Mouse (Mus musculus): ENCODE results near the gene Uts2r. TPM values are rescaled to one million over a fixed set of nuclear protein-coding genes. Genes with fewer than 3 reads are reported as not detected.
A peak's percentile ranks its signal among the peaks of the same experiment; 100 is the strongest.

Gene Uts2r
- total and polyA plus RNA-seq, 2 experiments from 2014 or later, result 0.33 to 0.77 TPM

- ATAC-seq (no peak), DNase-seq (no peak)
- TF ChIP-seq CTCF (IDR thresholded peaks at IDR 0.05; ENCODE audit: low read depth), result no peak
- Histone ChIP-seq H3K27me3 (ENCODE audit: insufficient read depth, low read length) (no peaks in the 10 kb centered on the region), H3K27ac (ENCODE audit: low read depth, low read length) (no peak overlapping the region), H3K4me1 (ENCODE audit: insufficient read depth) (no peaks in the 10 kb centered on the region), H3K4me2 (ENCODE audit: low read depth) (no peak overlapping the region), H3K36me3 (ENCODE audit: insufficient read depth) (peaks cover 7% of the 10 kb centered on the region; the same call in 1 of the 2 replicates), H3K4me3 (ENCODE audit: low read depth, low read length) (no peak overlapping the region), H3K9ac (no peak overlapping the region), H3K9me3 (ENCODE audit: low read length) (no peaks in the 10 kb centered on the region)
- WGBS, result 84% methylated on average over 3 of the region's 3 CpGs
Observed at GRCm38 (mm10) chr11:121193415-121193814, 33.3 kb downstream of the Uts2r start.

- DNase-seq (no peak), ATAC-seq (no peak)
- Histone ChIP-seq H3K9ac (no peak overlapping the region), H3K4me1 (ENCODE audit: insufficient read depth) (no peaks in the 10 kb centered on the region), H3K4me3 (ENCODE audit: low read depth, low read length) (no peak overlapping the region), H3K27me3 (ENCODE audit: insufficient read depth, low read length) (no peaks in the 10 kb centered on the region), H3K9me3 (ENCODE audit: low read length) (no peaks in the 10 kb centered on the region), H3K27ac (ENCODE audit: low read depth, low read length) (no peak overlapping the region), H3K36me3 (ENCODE audit: insufficient read depth) (peaks cover 5% of the 10 kb centered on the region; the same call in 1 of the 2 replicates), H3K4me2 (ENCODE audit: low read depth) (no peak overlapping the region)
- TF ChIP-seq CTCF (IDR thresholded peaks at IDR 0.05; ENCODE audit: low read depth), result no peak
- WGBS, result 63% methylated on average over 2 of the region's 2 CpGs
Observed at GRCm38 (mm10) chr11:121198622-121199021, 38.6 kb downstream of the Uts2r start.

GRCm38 (mm10) chr11:121199851-121200250 lies 39.8 kb downstream of the Uts2r start:
- no peak overlapping the region for H3K4me2 ChIP-seq (ENCODE audit: low read depth)
- no peak for TF ChIP-seq CTCF (IDR thresholded peaks at IDR 0.05; ENCODE audit: low read depth)
- no peaks in the 10 kb centered on the region for H3K4me1 ChIP-seq (ENCODE audit: insufficient read depth)
- DNase-seq (no peak), ATAC-seq (no peak)
- no peak overlapping the region for H3K4me3 ChIP-seq (ENCODE audit: low read depth, low read length)
- no peak overlapping the region for H3K27ac ChIP-seq (ENCODE audit: low read depth, low read length)
- H3K9ac ChIP-seq, result no peak overlapping the region
- H3K27me3 ChIP-seq (ENCODE audit: insufficient read depth, low read length), result no peaks in the 10 kb centered on the region
- peaks cover 4% of the 10 kb centered on the region; the same call in 1 of the 2 replicates for H3K36me3 ChIP-seq (ENCODE audit: insufficient read depth)
- no peaks in the 10 kb centered on the region for H3K9me3 ChIP-seq (ENCODE audit: low read length)
- WGBS, result 63% methylated on average over 4 of the region's 4 CpGs

- no peak overlapping the region for H3K4me2 ChIP-seq (ENCODE audit: low read depth)
- ATAC-seq, result no peak
- no peak for TF ChIP-seq CTCF (IDR thresholded peaks at IDR 0.05; ENCODE audit: low read depth)
- H3K9ac ChIP-seq, result no peak overlapping the region
- H3K9me3 ChIP-seq (ENCODE audit: low read length), result no peaks in the 10 kb centered on the region
- no peaks in the 10 kb centered on the region for H3K27me3 ChIP-seq (ENCODE audit: insufficient read depth, low read length)
- H3K4me3 ChIP-seq (ENCODE audit: low read depth, low read length), result no peak overlapping the region
- H3K27ac ChIP-seq (ENCODE audit: low read depth, low read length), result no peak overlapping the region
- H3K4me1 ChIP-seq (ENCODE audit: insufficient read depth), result no peaks in the 10 kb centered on the region
- WGBS, result 91% methylated on average over 6 of the region's 6 CpGs
- peaks cover 4% of the 10 kb centered on the region; the same call in 1 of the 2 replicates for H3K36me3 ChIP-seq (ENCODE audit: insufficient read depth)
- DNase-seq, result no peak
Observed at GRCm38 (mm10) chr11:121200781-121201180, 40.7 kb downstream of the Uts2r start.

- Histone ChIP-seq H3K9ac (no peak overlapping the region), H3K27ac (ENCODE audit: low read depth, low read length) (no peak overlapping the region), H3K9me3 (ENCODE audit: low read length) (no peaks in the 10 kb centered on the region), H3K36me3 (ENCODE audit: insufficient read depth) (no peaks in the 10 kb centered on the region), H3K4me2 (ENCODE audit: low read depth) (no peak overlapping the region), H3K4me3 (ENCODE audit: low read depth, low read length) (no peak overlapping the region), H3K27me3 (ENCODE audit: insufficient read depth, low read length) (no peaks in the 10 kb centered on the region), H3K4me1 (ENCODE audit: insufficient read depth) (no peaks in the 10 kb centered on the region)
- DNase-seq (peak; percentile 50), ATAC-seq (no peak)
- TF ChIP-seq CTCF (IDR thresholded peaks at IDR 0.05; ENCODE audit: low read depth), result peak; percentile 67
- WGBS, result 52% methylated on average over 11 of the region's 11 CpGs
Observed at GRCm38 (mm10) chr11:121201436-121202198, 41.5 kb downstream of the Uts2r start.

GRCm38 (mm10) chr11:121203859-121204160 lies 43.7 kb downstream of the Uts2r start:
- 2% methylated on average over 5 of the region's 5 CpGs for WGBS
- H3K9ac ChIP-seq, result peak overlapping the region; percentile 78
- DNase-seq, result no peak
- H3K9me3 ChIP-seq (ENCODE audit: low read length), result no peaks in the 10 kb centered on the region
- no peaks in the 10 kb centered on the region for H3K4me1 ChIP-seq (ENCODE audit: insufficient read depth)
- H3K4me3 ChIP-seq (ENCODE audit: low read depth, low read length), result peak overlapping the region; percentile 61
- TF ChIP-seq CTCF (IDR thresholded peaks at IDR 0.05; ENCODE audit: low read depth), result no peak
- H3K27ac ChIP-seq (ENCODE audit: low read depth, low read length), result peak overlapping the region; percentile 81
- peak overlapping the region; percentile 71 for H3K4me2 ChIP-seq (ENCODE audit: low read depth)
- H3K27me3 ChIP-seq (ENCODE audit: insufficient read depth, low read length), result no peaks in the 10 kb centered on the region
- ATAC-seq, result no peak
- 0 out of 2 replicates have a peak, but pooled peaks cover 3% of the 10 kb centered on the region for H3K36me3 ChIP-seq (ENCODE audit: insufficient read depth)

GRCm38 (mm10) chr11:121204161-121205006 lies 44.3 kb downstream of the Uts2r start, which contains the start of the genes Hexdc and Ogfod3:
Hexdc (plus strand) TSS chr11:121204433.
Ogfod3 (minus strand) TSS chr11:121204711.
- WGBS, result under 1% methylated on average over 69 of the region's 70 CpGs
- no peaks in the 10 kb centered on the region for H3K27me3 ChIP-seq (ENCODE audit: insufficient read depth, low read length)
- TF ChIP-seq CTCF (IDR thresholded peaks at IDR 0.05; ENCODE audit: low read depth), result no peak

More at GRCm38 (mm10) chr11:121204161-121205006, 44.3 kb downstream of the Uts2r start, which contains the start of the genes Hexdc and Ogfod3:
- ATAC-seq, result peak; percentile 95
- peak within 1 kb of the TSS; percentile 81 for H3K27ac ChIP-seq (ENCODE audit: low read depth, low read length)
- no peaks in the 10 kb centered on the region for H3K9me3 ChIP-seq (ENCODE audit: low read length)
- H3K4me3 ChIP-seq (ENCODE audit: low read depth, low read length), result peak within 1 kb of the TSS; percentile 61
- H3K4me2 ChIP-seq (ENCODE audit: low read depth), result peak within 1 kb of the TSS; percentile 71
- H3K4me1 ChIP-seq (ENCODE audit: insufficient read depth), result no peaks in the 10 kb centered on the region
- DNase-seq, result peak; percentile 97
- H3K36me3 ChIP-seq (ENCODE audit: insufficient read depth), result peaks cover 6% of the 10 kb centered on the region; the same call in 1 of the 2 replicates
- peak within 1 kb of the TSS; percentile 78 for H3K9ac ChIP-seq

Other genes starting within 250 kb of the Uts2r start
- 8.8 and 11.6 TPM in 2 replicates for gene Ccdc57, start 227.4 kb upstream of the Uts2r start, total RNA-seq (2014; rRNA removed)
- 4.9 and 6.9 TPM in 2 replicates for gene Ccdc57, start 227.4 kb upstream of the Uts2r start, polyA plus RNA-seq (2015; fragmentation: Nextera tagmentation; extraction: Ambion mirVana)
- 7.2 and 9.0 TPM in 2 replicates for gene Slc16a3, start 211.8 kb upstream of the Uts2r start, total RNA-seq (2014; rRNA removed)
- gene Slc16a3, start 211.8 kb upstream of the Uts2r start, polyA plus RNA-seq (2015; fragmentation: Nextera tagmentation; extraction: Ambion mirVana), result 2.6 and 3.6 TPM in 2 replicates
- 77.9 and 107 TPM in 2 replicates for gene Csnk1d, start 168.9 kb upstream of the Uts2r start, total RNA-seq (2014; rRNA removed)
- gene Csnk1d, start 168.9 kb upstream of the Uts2r start, polyA plus RNA-seq (2015; fragmentation: Nextera tagmentation; extraction: Ambion mirVana), result 84.8 and 108 TPM in 2 replicates
- not detected in 2 replicates for gene Cd7, start 120.9 kb upstream of the Uts2r start, total RNA-seq (2014; rRNA removed)
- gene Cd7, start 120.9 kb upstream of the Uts2r start, polyA plus RNA-seq (2015; fragmentation: Nextera tagmentation; extraction: Ambion mirVana), result not detected in 2 replicates
- not detected in 2 replicates for gene Sectm1b, start 96.7 kb upstream of the Uts2r start, total RNA-seq (2014; rRNA removed)
- gene Sectm1b, start 96.7 kb upstream of the Uts2r start, polyA plus RNA-seq (2015; fragmentation: Nextera tagmentation; extraction: Ambion mirVana), result not detected in 2 replicates
- not detected in 2 replicates for gene Sectm1a, start 79.1 kb upstream of the Uts2r start, total RNA-seq (2014; rRNA removed)
- not detected in 2 replicates for gene Sectm1a, start 79.1 kb upstream of the Uts2r start, polyA plus RNA-seq (2015; fragmentation: Nextera tagmentation; extraction: Ambion mirVana)
- gene Tex19.2, start 41.6 kb upstream of the Uts2r start, total RNA-seq (2014; rRNA removed), result not detected in 2 replicates
- gene Tex19.2, start 41.6 kb upstream of the Uts2r start, polyA plus RNA-seq (2015; fragmentation: Nextera tagmentation; extraction: Ambion mirVana), result not detected in 2 replicates
- not detected in 2 replicates for gene Tex19.1, start 14.1 kb upstream of the Uts2r start, total RNA-seq (2014; rRNA removed)
- not detected in 2 replicates for gene Tex19.1, start 14.1 kb upstream of the Uts2r start, polyA plus RNA-seq (2015; fragmentation: Nextera tagmentation; extraction: Ambion mirVana)
- 64.9 and 77.0 TPM in 2 replicates for gene Hexdc, start 44.2 kb downstream of the Uts2r start, total RNA-seq (2014; rRNA removed)
- gene Hexdc, start 44.2 kb downstream of the Uts2r start, polyA plus RNA-seq (2015; fragmentation: Nextera tagmentation; extraction: Ambion mirVana), result 19.8 and 24.1 TPM in 2 replicates
- gene Ogfod3, start 44.4 kb downstream of the Uts2r start, total RNA-seq (2014; rRNA removed), result 7.1 and 9.0 TPM in 2 replicates
- 16.8 and 21.4 TPM in 2 replicates for gene Ogfod3, start 44.4 kb downstream of the Uts2r start, polyA plus RNA-seq (2015; fragmentation: Nextera tagmentation; extraction: Ambion mirVana)
- 28.0 and 29.1 TPM in 2 replicates for gene Cybc1, start 69.1 kb downstream of the Uts2r start, total RNA-seq (2014; rRNA removed)
- gene Cybc1, start 69.1 kb downstream of the Uts2r start, polyA plus RNA-seq (2015; fragmentation: Nextera tagmentation; extraction: Ambion mirVana), result 19.7 TPM in 2 replicates
- 73.1 and 135 TPM in 2 replicates for gene Narf, start 77.0 kb downstream of the Uts2r start, total RNA-seq (2014; rRNA removed)
- gene Narf, start 77.0 kb downstream of the Uts2r start, polyA plus RNA-seq (2015; fragmentation: Nextera tagmentation; extraction: Ambion mirVana), result 39.0 and 42.9 TPM in 2 replicates
- 62.9 and 73.1 TPM in 2 replicates for gene Foxk2, start 99.7 kb downstream of the Uts2r start, total RNA-seq (2014; rRNA removed)
- 14.2 and 16.5 TPM in 2 replicates for gene Foxk2, start 99.7 kb downstream of the Uts2r start, polyA plus RNA-seq (2015; fragmentation: Nextera tagmentation; extraction: Ambion mirVana)
- gene Wdr45b, start 194.2 kb downstream of the Uts2r start, total RNA-seq (2014; rRNA removed), result 71.6 and 85.0 TPM in 2 replicates
- 92.6 and 103 TPM in 2 replicates for gene Wdr45b, start 194.2 kb downstream of the Uts2r start, polyA plus RNA-seq (2015; fragmentation: Nextera tagmentation; extraction: Ambion mirVana)
- 19.5 and 19.7 TPM in 2 replicates for gene Rab40b, start 228.0 kb downstream of the Uts2r start, total RNA-seq (2014; rRNA removed)
- gene Rab40b, start 228.0 kb downstream of the Uts2r start, polyA plus RNA-seq (2015; fragmentation: Nextera tagmentation; extraction: Ambion mirVana), result 16.4 and 22.3 TPM in 2 replicates